Mouse (Mus musculus) megakaryocyte-erythroid progenitor cell, adult 5-6 weeks (primary cell): ENCODE results near the gene Zbtb32. TPM values are rescaled to one million over a fixed set of nuclear protein-coding genes. Genes with fewer than 3 reads are reported as not detected.

ENCODE experiments used
- ATAC-seq: replicated peaks from 2 replicates; pipeline ENCODE4 v1.8.0; 2016; ENCODE audit warnings: mild to moderate bottlenecking, inconsistent platforms; ENCODE audit not compliant: severe bottlenecking, poor library complexity, low FRiP score, low TSS enrichment
- total RNA-seq, 2 experiments: library from RNA; stranded (forward) in 1 of 2; stranded (reverse) in 1 of 2; fragments of 200-1000, 215-1000 nt in 1 of 2; fragments of >200 nt in 1 of 2; fragmentation: Nextera tagmentation in 1 of 2; gene quantifications; 2 replicates each; pipeline ENCODE4 v1.2.3; 2014 to 2017

Gene Zbtb32
- total RNA-seq, 2 experiments from 2014 or later = not detected

DNA sequence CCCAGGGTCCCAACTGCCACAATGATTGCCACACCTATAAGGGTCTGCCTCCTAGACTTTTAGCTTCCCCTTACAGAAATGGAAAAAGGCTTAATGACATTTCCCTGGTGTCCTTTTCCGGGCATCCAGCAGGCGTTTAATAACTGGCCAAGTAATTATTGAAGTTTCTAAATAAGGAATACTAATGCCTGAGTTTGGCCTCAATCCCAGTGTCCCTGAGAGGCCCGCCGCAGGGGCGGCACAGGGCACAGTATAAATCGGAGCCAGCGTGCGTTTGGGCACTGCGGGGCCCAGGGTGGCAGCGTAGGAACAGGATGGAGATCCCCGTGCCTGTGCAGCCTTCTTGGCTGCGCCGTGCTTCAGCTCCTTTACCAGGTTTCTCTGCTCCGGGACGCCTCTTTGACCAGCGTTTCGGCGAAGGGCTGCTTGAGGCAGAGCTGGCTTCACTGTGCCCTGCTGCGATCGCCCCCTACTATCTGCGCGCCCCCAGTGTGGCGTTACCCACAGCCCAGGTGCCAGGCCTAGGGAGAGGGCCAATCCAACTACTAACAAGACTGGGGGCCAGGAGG, 45.6 kb downstream of the Zbtb32 start:
- ATAC-seq = 0 out of 2 replicates have a peak, but pooled peaks have one; percentile 11

DNA sequence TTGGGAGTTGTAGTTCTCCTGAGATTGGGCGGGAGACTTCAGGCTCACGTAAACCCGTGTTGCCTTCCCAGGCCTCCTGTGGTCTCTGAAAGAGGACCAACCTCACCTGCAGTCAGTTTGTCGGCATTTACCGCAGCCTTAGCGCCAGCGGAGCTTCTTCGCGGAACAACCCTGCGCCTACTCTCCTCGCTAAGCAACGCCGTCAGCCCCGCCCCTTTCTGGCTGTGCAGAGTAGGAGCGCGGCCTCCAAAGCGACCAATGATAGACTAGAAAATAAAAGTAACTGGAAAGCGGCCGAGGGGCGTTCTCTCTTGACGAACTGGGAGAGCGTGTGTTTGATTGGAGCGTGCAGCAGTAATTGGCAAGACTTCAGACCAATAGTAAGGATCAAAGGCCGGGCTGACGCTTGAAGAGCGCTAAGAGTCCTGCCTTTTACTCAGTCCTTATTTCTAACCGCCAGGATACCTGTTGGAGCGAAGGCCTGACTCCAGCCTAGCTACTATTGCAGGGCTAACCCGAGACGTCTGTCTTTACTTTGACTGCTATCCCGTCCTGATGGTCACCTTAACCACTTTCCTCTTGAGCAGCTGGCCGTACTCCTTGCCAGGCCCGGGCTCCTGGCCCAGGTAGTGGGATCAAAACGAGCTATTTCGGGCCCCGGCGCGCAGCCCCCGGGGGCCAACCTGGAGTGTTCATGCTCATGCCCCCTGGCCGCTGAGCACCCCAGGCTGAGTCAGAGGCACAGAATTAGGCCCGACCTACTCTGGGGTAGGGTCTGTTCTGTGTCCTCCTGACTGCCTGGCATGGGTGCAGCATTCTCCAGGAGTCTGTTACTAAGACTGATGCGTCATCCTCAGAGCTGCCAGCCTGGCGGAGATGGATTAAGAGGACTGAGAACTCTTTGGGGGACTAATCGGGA, 46.3 kb downstream of the Zbtb32 start, which contains the start of the genes Hspb6 and Proser3:
TSS of gene Hspb6 (plus strand) at position 77 of the 919 bp plus-strand sequence.
TSS of gene Proser3 (minus strand) at position 198 of the 919 bp plus-strand sequence.
- peak; percentile 88 for ATAC-seq

- ATAC-seq = peak; percentile 46
These were observed 47.1 kb downstream of the Zbtb32 start for GRCm38 (mm10) chr7:30551445-30552101.

GRCm38 (mm10) chr7:30550603-30551002, 48.1 kb downstream of the Zbtb32 start:
- ATAC-seq = no peak

DNA sequence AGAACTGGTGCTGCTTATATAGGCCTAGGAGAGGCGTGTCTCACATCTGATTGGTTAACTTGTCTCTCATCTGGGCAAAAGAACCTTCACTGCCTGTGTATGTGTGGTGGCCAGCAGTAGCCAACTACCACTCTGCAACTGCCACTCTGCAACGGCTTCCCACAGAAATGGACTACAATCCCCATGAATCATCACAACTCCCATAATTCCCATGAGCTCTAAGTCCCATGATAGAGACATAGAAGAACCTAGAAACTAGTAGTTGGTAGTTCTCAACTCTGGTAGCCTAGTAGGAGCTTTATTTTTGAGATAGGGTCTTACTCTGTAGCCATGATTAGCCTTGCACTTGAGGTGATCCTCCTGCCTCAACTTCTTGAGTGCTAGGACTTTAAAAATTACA, 48.8 kb downstream of the Zbtb32 start:
- no peak for ATAC-seq

DNA sequence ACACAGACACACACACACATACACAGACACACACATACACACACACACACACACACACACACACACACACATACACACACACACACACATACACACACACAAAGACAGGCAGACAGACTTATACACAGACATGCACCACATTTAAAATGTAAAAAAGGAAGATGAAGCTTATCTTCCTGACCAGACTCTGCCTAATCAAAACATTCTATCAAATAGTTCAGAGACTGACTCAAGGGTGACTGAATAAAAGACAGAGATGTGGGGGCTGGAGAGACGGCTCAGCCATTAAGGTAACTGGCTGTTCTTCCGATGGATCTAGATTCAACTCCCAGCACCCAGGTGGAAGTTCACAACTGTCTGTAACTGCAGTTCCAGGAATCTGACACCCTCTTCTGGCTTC, 54.4 kb downstream of the Zbtb32 start:
- peak; percentile 46; the same call in 1 of the 2 replicates for ATAC-seq

DNA sequence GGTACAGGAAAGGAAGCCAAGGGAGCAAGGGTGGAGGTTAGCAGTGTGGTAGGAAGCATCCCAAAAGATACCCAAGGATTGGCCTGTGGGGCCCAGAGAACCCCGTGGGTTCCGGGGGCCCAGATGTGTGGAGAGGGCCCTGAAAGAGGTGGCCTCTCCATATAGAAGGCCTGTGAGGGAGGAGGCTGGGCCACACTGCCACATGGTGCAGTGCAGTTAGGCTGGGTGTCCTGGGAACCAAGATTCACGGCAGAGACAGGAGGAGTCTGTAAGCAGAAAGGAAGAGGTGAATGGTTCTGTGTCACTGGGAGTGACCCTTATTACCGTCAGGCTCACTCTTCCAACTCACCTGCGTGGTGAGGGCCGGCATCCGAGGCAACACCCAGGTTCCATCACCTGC, 58.1 kb downstream of the Zbtb32 start:
- ATAC-seq = no peak

Other genes with a start within 250 kb of the Zbtb32 start
Only the 30 nearest of the 31 such genes appear.
- gene Tyrobp, start 185.1 kb downstream of the Zbtb32 start, total RNA-seq (2014; fragmentation: Nextera tagmentation) = 19.3 TPM in 1 of 2 replicates, not detected in the other
- 5.1 and 26.6 TPM in 2 replicates for gene Tyrobp, start 185.1 kb downstream of the Zbtb32 start, total RNA-seq (2017)
- 4.3 and 4.4 TPM in 2 replicates for gene Hcst, start 179.1 kb downstream of the Zbtb32 start, total RNA-seq (2014; fragmentation: Nextera tagmentation)
- gene Hcst, start 179.1 kb downstream of the Zbtb32 start, total RNA-seq (2017) = 3.3 TPM in 1 of 2 replicates, not detected in the other
- gene Nfkbid, start 177.2 kb downstream of the Zbtb32 start, total RNA-seq (2014; fragmentation: Nextera tagmentation) = 0.89 and 9.0 TPM in 2 replicates
- gene Nfkbid, start 177.2 kb downstream of the Zbtb32 start, total RNA-seq (2017) = 0.80 and 3.1 TPM in 2 replicates
- gene Aplp1, start 153.4 kb downstream of the Zbtb32 start, total RNA-seq (2014; fragmentation: Nextera tagmentation) = not detected in 2 replicates
- not detected in 2 replicates for gene Aplp1, start 153.4 kb downstream of the Zbtb32 start, total RNA-seq (2017)
- not detected in 2 replicates for gene Kirrel2, start 141.2 kb downstream of the Zbtb32 start, total RNA-seq (2014; fragmentation: Nextera tagmentation)
- not detected in 2 replicates for gene Kirrel2, start 141.2 kb downstream of the Zbtb32 start, total RNA-seq (2017)
- gene Nphs1, start 140.6 kb downstream of the Zbtb32 start, total RNA-seq (2014; fragmentation: Nextera tagmentation) = 1.7 TPM in 1 of 2 replicates, not detected in the other
- gene Nphs1, start 140.6 kb downstream of the Zbtb32 start, total RNA-seq (2017) = 1.9 TPM in 1 of 2 replicates, not detected in the other
- gene Prodh2, start 105.3 kb downstream of the Zbtb32 start, total RNA-seq (2014; fragmentation: Nextera tagmentation) = not detected in 2 replicates
- gene Prodh2, start 105.3 kb downstream of the Zbtb32 start, total RNA-seq (2017) = not detected in 2 replicates
- gene Arhgap33, start 63.8 kb downstream of the Zbtb32 start, total RNA-seq (2014; fragmentation: Nextera tagmentation) = 32.6 and 47.6 TPM in 2 replicates
- 4.6 and 15.1 TPM in 2 replicates for gene Arhgap33, start 63.8 kb downstream of the Zbtb32 start, total RNA-seq (2017)
- gene Hspb6, start 46.7 kb downstream of the Zbtb32 start, total RNA-seq (2014; fragmentation: Nextera tagmentation) = 20.8 and 25.3 TPM in 2 replicates
- gene Hspb6, start 46.7 kb downstream of the Zbtb32 start, total RNA-seq (2017) = 1.2 and 8.1 TPM in 2 replicates
- 16.2 and 17.9 TPM in 2 replicates for gene Proser3, start 46.6 kb downstream of the Zbtb32 start, total RNA-seq (2014; fragmentation: Nextera tagmentation)
- gene Proser3, start 46.6 kb downstream of the Zbtb32 start, total RNA-seq (2017) = 3.5 and 5.3 TPM in 2 replicates
- 45.8 and 61.6 TPM in 2 replicates for gene Lin37, start 39.1 kb downstream of the Zbtb32 start, total RNA-seq (2014; fragmentation: Nextera tagmentation)
- gene Lin37, start 39.1 kb downstream of the Zbtb32 start, total RNA-seq (2017) = 13.8 and 28.6 TPM in 2 replicates
- 29.4 and 34.6 TPM in 2 replicates for gene U2af1l4, start 35.6 kb downstream of the Zbtb32 start, total RNA-seq (2014; fragmentation: Nextera tagmentation)
- 79.6 and 83.0 TPM in 2 replicates for gene U2af1l4, start 35.6 kb downstream of the Zbtb32 start, total RNA-seq (2017)
- gene Gm49396, start 35.6 kb downstream of the Zbtb32 start, total RNA-seq (2014; fragmentation: Nextera tagmentation) = 5.3 and 14.0 TPM in 2 replicates
- gene Gm49396, start 35.6 kb downstream of the Zbtb32 start, total RNA-seq (2017) = 1.5 and 7.0 TPM in 2 replicates
- gene Psenen, start 35.3 kb downstream of the Zbtb32 start, total RNA-seq (2014; fragmentation: Nextera tagmentation) = 150 and 174 TPM in 2 replicates
- gene Psenen, start 35.3 kb downstream of the Zbtb32 start, total RNA-seq (2017) = 99.1 and 117 TPM in 2 replicates
- gene Igflr1, start 33.5 kb downstream of the Zbtb32 start, total RNA-seq (2014; fragmentation: Nextera tagmentation) = 3.7 and 11.3 TPM in 2 replicates
- gene Igflr1, start 33.5 kb downstream of the Zbtb32 start, total RNA-seq (2017) = not detected in 2 replicates
- gene Kmt2b, start 10.2 kb downstream of the Zbtb32 start, total RNA-seq (2014; fragmentation: Nextera tagmentation) = 105 and 115 TPM in 2 replicates
- gene Kmt2b, start 10.2 kb downstream of the Zbtb32 start, total RNA-seq (2017) = 17.0 and 17.3 TPM in 2 replicates
- gene Upk1a, start 13.9 kb upstream of the Zbtb32 start, total RNA-seq (2014; fragmentation: Nextera tagmentation) = 0.83 TPM in 1 of 2 replicates, not detected in the other
- 0.99 TPM in 1 of 2 replicates, not detected in the other for gene Upk1a, start 13.9 kb upstream of the Zbtb32 start, total RNA-seq (2017)
- 569 and 755 TPM in 2 replicates for gene Cox6b1, start 27.2 kb upstream of the Zbtb32 start, total RNA-seq (2014; fragmentation: Nextera tagmentation)
- 427 and 665 TPM in 2 replicates for gene Cox6b1, start 27.2 kb upstream of the Zbtb32 start, total RNA-seq (2017)
- gene Etv2, start 36.9 kb upstream of the Zbtb32 start, total RNA-seq (2014; fragmentation: Nextera tagmentation) = not detected in 2 replicates
- not detected in 2 replicates for gene Etv2, start 36.9 kb upstream of the Zbtb32 start, total RNA-seq (2017)
- gene Rbm42, start 51.4 kb upstream of the Zbtb32 start, total RNA-seq (2014; fragmentation: Nextera tagmentation) = 48.3 and 48.6 TPM in 2 replicates
- 29.1 and 53.0 TPM in 2 replicates for gene Rbm42, start 51.4 kb upstream of the Zbtb32 start, total RNA-seq (2017)
- gene Haus5, start 66.1 kb upstream of the Zbtb32 start, total RNA-seq (2014; fragmentation: Nextera tagmentation) = 32.4 and 43.6 TPM in 2 replicates
- 17.4 and 24.7 TPM in 2 replicates for gene Haus5, start 66.1 kb upstream of the Zbtb32 start, total RNA-seq (2017)
- not detected in 2 replicates for gene Pmis2, start 72.7 kb upstream of the Zbtb32 start, total RNA-seq (2014; fragmentation: Nextera tagmentation)
- gene Pmis2, start 72.7 kb upstream of the Zbtb32 start, total RNA-seq (2017) = not detected in 2 replicates
- gene 2200002J24Rik, start 100.0 kb upstream of the Zbtb32 start, total RNA-seq (2014; fragmentation: Nextera tagmentation) = not detected in 2 replicates
- gene 2200002J24Rik, start 100.0 kb upstream of the Zbtb32 start, total RNA-seq (2017) = not detected in 2 replicates
- 11.2 and 16.0 TPM in 2 replicates for gene Atp4a, start 113.3 kb upstream of the Zbtb32 start, total RNA-seq (2014; fragmentation: Nextera tagmentation)
- gene Atp4a, start 113.3 kb upstream of the Zbtb32 start, total RNA-seq (2017) = 1.4 and 2.9 TPM in 2 replicates
- gene Tmem147, start 130.6 kb upstream of the Zbtb32 start, total RNA-seq (2014; fragmentation: Nextera tagmentation) = 285 and 294 TPM in 2 replicates
- gene Tmem147, start 130.6 kb upstream of the Zbtb32 start, total RNA-seq (2017) = 59.7 and 85.5 TPM in 2 replicates
- gene Gapdhs, start 144.8 kb upstream of the Zbtb32 start, total RNA-seq (2014; fragmentation: Nextera tagmentation) = not detected in 2 replicates
- gene Gapdhs, start 144.8 kb upstream of the Zbtb32 start, total RNA-seq (2017) = not detected in 2 replicates
- 3.3 and 4.5 TPM in 2 replicates for gene Sbsn, start 152.6 kb upstream of the Zbtb32 start, total RNA-seq (2014; fragmentation: Nextera tagmentation)
- 2.7 and 11.6 TPM in 2 replicates for gene Sbsn, start 152.6 kb upstream of the Zbtb32 start, total RNA-seq (2017)
- not detected in 2 replicates for gene Dmkn, start 164.8 kb upstream of the Zbtb32 start, total RNA-seq (2014; fragmentation: Nextera tagmentation)
- not detected in 2 replicates for gene Dmkn, start 164.8 kb upstream of the Zbtb32 start, total RNA-seq (2017)
- not detected in 2 replicates for gene Krtdap, start 189.0 kb upstream of the Zbtb32 start, total RNA-seq (2014; fragmentation: Nextera tagmentation)
- not detected in 2 replicates for gene Krtdap, start 189.0 kb upstream of the Zbtb32 start, total RNA-seq (2017)
- gene Ffar2, start 224.9 kb upstream of the Zbtb32 start, total RNA-seq (2014; fragmentation: Nextera tagmentation) = 0.20 and 1.1 TPM in 2 replicates
- 1.7 and 12.6 TPM in 2 replicates for gene Ffar2, start 224.9 kb upstream of the Zbtb32 start, total RNA-seq (2017)